Mouse (Mus musculus): Measurements from ENCODE around the gene Nol4l. TPM values are rescaled to one million over a fixed set of nuclear protein-coding genes. Genes with fewer than 3 reads are reported as not detected.

The Nol4l gene
- total RNA-seq, 2 experiments from 2014 or later = 0.94 to 1.0 TPM

DNA sequence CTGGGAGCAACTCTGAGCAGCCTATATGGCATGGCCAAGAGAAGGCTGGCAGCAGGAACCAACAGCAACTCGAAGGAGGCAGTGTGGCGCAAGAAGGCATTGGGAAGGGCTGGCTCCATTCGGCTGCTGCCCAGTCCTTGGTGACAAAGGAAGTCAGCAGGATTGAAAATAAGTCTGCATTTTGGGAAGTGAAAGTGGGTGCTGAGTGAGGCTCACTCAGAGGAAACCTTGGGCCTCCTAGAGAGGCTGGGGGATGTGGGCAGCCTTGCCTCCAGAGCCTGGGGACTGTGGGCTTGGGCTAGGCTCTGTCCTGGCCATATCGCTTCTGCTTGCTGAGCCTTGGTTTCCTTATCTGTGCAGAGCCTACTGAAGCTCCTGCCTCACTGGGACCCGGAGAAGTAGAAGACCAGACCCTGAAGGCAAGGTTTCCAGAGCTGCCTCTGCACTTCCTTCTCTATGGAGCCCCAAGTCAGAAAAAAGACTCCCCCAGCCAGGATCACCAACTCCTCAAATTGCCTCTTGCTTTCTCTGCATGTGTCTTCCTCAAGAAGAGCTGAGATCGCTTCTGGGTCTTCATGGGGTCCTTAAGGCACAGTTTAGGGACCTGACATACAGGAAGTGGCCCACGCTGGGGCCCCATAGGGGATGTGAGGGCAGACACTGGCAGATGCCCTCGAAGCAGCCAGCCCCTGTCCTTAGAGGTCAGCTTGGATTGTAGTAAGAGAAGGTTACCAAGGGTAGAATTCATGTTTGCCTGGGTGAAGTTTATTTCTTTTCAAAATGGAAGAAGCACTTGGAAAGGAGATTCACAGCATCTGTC lies 14.3 kb upstream of the Nol4l start:
- intact Hi-C loops (cut with DNase I) = no loop called here

DNA sequence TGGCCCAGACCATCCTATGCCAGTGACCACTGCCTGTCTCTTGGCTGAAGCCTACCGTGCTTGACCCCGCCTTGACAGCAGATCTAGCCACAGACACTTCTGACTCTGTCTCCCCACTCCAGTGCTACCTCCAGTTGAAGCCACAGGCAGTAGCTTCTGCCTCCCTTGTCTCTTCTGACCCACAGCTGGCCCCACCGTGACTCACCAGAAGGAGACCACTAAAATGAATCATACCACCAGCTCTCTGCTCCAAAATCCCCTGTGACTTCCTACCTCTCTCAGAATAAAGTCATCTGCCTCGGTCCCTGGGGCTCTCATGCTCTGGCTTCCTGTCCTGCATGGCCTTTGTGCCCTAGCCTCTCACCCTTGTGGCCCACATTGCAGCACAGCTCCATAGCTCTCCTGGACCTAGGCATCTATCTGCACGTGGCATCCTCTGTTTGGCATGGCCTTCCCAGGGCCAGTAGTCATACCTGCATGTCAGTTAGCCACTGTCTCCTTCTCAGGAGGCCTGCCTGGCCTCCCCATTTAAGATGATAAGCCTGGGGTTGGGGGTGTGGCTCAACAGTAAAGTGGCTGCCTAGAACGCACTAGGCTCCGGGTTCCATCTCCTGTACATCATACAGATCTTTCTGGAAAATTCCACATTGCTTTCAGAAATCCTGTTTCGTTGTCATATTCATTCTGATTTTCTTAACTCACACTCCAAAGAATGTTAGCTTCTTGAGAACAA lies 13.3 kb upstream of the Nol4l start:
- intact Hi-C loops (cut with DNase I) = no loop called here
- no peak for DNase-seq

More for the DNA sequence above, 14.3 kb upstream of the Nol4l start:
- DNase-seq = no peak

DNA sequence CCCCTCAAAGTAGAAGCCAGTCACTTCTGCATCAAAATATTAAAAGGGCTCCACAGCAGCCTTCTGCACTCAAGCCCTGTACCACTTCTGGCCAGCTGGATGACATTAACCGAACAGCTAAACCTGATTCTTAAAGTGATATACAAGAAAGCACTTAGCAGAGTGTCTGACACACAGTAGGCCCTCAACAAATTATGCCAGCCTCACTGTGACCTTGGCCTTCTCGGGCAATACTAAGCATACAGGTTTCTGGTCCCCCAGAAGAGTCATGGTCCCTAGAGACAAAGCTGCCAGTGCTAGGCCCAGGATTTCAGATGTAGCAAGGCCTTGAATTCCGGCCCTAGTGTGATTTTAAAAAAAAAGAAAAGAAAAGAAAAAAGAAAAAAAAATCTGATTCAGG lies 9.1 kb upstream of the Nol4l start:
- intact Hi-C loops (cut with DNase I) = no loop called here
- no peak for DNase-seq

DNA sequence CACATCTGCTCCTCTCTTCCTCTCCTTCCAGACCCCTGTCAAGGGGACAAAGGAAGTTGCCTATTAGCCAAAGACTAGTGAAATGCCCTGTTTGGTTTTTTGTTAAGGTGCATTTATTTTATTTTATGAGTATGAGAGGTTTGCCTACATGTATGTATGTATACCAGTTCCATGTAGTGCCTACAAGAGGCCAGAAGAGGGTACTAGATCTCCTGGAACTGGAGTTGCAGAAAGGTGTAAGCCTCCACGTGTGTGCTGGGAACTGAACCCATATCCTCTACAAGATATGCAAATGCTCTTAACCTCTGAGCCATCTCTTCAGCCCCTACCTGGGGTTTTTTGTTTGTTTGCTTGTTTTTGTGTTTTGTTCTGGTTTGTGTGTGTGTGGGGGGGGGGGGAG lies 4.2 kb upstream of the Nol4l start:
- intact Hi-C loops (cut with DNase I) = no loop called here
- DNase-seq = no peak

DNA sequence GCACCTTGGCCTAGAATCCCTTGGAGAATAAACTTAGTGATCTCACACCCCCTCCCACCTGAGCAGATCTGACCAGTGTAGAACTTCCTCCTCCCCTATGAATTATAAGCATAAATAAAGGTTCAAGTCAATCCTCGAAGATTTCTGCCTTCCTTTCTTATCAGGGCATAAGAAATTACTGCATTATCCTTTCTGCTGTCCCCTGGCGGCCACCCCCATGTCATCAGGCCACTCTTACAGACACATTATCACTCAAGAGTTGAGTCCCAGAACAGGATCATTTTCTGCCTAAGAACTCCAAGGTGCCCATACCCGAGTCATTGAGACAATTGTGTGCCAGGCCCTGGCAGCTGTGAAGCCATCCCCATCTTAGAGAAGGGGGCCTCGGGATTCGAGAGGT lies 1.2 kb upstream of the Nol4l start:
- intact Hi-C loops (cut with DNase I) = no loop called here

DNA sequence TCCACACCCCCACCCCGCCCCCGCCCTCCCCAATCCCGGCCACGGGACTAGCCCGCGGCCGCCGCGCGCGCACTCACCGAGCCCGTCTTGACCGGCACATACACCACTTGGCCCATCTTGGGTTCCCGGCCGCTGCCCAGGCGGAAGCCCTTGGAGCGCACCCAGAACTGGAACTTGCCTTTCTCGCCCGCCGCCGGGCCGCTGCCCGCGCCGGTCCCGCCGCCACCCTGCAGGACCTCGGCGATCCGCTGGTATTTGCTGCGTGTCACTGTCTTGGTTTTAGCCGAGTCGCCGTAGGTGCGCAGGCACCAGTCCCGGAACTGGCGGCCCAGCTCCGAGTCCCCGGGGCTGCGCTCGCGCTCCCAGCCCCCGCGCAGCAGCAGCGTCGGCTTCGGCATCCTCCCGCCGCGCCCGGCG lies 398 bp downstream of the Nol4l start:
- peak; percentile 49 to 53 for DNase-seq
- intact Hi-C loops (cut with DNase I) = loop anchor here (10.0 kb wide), 1 partner anchor 55 kb away; no protein-coding TSS in a partner anchor

More for the DNA sequence above, 1.2 kb upstream of the Nol4l start:
- DNase-seq = no peak

DNA sequence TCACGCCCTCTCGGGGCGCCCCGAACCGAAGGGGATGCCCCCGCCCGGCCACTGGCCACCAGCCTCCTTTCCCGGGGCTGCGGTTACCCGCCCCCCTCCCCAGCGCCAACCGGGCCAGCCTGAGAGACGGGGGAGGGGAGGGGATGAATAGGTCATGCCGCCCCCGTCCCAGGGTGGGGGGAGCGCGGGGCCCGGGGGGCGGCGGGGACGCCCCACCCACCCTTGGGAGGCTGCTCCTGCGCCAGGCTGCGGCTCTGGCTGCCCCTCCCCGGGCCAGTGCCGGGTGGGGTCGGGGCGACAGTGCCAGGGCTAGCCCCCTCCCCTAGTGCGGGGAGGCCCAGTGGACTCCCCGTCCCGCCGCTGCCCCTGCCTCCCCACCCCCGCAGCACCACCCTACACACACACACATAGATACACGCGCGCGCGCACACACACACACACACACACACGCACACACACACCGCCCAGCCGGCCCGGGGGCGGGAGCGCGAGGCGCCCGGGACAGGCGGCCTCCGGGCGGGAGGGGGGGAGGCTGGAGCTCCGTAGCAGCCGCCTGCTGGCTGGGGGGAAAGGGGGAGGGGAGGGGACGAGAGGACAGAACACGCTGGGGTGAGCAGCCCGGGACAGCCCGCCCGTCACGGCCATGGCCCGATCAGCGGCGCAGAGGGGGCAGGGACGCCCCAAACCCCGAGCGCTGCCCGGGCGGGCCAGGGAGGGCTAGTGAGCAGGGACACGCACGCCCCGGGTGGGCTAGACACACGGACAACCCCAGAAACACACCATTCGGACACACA lies 1.0 kb downstream of the Nol4l start:
- DNase-seq = peak in 1 of 2 experiments; percentile 31
- intact Hi-C loops (cut with DNase I) = loop anchor here (10.0 kb wide), 1 partner anchor 56 kb away; no protein-coding TSS in a partner anchor

DNA sequence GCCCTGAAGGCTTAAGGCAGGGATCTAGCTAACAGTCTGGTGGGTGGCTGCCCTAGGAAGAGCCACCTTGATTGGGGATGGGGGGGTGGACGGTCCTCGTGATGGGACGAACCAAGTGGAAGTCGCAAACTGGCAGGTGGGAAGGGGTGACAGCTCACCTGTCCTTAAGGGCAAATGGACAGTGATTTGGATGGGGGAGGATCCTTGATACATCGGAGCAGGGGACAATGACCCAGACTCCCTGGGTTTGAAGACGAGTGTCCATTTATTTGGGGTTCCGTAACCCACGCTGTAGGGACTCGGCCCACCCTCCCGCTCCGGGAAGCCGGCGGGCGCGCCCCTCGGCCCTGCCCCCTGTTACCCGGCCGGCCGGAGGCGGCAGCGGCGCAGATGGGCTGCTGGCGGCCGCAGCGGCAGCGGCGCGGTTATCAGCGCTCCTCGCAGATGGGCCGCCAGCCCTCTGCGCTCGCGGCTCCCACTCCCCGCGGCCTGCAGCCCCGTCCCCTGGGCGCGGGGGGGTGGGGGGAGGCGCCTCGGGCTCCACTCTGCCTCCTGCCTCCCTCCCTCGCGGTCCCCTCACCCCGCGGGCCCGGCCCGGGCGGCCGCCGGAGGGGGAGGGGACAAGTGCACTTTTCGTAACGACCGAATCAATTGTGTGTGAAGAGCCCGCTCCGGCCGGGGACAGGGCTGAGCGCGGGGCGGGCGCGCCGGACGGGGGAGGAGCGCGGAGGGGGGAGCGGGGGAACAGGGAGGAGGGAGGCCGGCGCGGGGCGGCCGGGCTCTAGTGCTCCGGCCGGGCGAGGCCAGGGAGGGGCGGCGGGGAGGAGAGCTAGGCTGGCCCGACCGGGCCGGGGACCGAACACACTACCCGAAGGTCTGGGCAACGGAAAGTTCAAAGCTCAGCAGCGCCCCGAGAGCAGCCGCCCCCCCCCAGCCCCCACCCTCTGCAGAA lies 1.9 kb downstream of the Nol4l start:
- DNase-seq = no peak
- intact Hi-C loops (cut with DNase I) = loop anchor here (10.0 kb wide), 1 partner anchor 57 kb away; no protein-coding TSS in a partner anchor

DNA sequence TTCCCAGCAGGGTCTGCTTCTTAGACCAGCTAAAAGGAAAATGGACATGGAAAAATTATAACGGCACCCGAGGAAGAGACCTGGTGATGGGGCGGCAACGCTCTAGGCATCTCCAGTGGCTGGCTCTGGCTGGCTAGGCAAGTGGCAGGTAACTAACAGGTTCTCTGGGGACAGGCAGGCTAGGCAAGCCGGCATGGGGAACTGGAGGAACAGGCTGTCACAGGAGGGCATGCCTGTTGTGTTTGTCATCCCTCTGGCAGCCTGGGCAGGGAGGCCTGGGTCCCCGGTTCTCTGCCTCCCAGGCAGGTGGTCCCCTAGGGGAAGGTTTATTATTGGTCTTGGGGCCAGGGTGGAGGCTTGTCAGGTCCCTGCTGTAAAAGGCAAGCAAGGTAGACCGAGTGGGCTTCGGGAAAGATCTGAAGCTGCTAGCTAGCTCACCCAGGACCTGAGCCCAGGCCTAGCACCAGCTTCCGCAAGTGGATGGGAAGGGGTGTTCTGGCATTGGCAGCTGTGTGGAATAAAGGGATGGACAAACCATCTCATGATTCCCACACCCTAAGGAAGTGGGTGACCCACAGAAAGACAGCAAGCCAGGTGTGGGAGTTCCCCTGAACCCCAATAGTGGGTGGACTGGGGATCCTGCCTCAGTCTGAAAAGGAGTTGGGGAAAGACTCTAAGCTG lies 2.8 kb downstream of the Nol4l start:
- intact Hi-C loops (cut with DNase I) = loop anchor here (10.0 kb wide), 1 partner anchor 58 kb away; no protein-coding TSS in a partner anchor
- DNase-seq = no peak

DNA sequence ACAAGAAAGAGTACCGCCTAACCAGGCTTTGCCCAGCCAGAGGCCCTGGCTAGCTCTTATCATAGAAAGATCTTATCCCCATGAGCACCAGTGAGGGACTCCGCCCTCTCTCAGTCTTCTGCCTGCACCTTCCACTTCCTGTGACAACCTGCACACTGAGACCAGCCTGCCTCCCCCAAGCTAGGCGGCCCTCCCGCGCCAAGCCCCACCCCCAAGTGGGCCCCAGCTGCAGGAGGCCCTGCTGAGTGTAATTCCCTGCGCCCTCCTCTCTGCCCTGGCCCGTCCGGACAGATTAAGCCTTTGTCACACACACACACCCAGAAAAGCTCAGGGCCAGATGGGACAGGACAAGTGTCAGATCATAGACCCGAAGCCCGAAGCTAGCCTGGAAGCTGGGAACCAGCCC lies 3.9 kb downstream of the Nol4l start:
- no peak for DNase-seq
- intact Hi-C loops (cut with DNase I) = loop anchor here (10.0 kb wide), 1 partner anchor 59 kb away; no protein-coding TSS in a partner anchor

DNA sequence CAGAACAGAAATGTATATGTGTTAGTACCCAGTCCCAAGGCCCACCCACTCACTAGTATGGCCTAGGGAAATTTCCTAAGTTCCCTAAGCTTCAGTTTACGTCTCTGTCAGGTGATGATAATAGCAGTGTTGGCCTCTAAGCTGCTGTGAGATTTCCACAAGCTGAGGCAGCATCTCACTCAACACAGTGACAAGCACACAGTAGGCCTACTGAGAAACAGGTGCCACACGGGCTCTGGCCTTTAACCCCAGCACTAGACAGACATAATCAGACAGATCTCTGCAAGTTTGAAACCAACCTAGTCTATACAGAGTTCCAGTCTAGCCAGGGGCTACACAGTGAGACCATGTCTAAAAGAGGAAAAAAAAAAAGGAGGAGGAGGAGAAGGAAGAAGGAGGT lies 5.0 kb downstream of the Nol4l start:
- intact Hi-C loops (cut with DNase I) = loop anchor here (10.0 kb wide), 1 partner anchor 60 kb away; no protein-coding TSS in a partner anchor
- DNase-seq = no peak

DNA sequence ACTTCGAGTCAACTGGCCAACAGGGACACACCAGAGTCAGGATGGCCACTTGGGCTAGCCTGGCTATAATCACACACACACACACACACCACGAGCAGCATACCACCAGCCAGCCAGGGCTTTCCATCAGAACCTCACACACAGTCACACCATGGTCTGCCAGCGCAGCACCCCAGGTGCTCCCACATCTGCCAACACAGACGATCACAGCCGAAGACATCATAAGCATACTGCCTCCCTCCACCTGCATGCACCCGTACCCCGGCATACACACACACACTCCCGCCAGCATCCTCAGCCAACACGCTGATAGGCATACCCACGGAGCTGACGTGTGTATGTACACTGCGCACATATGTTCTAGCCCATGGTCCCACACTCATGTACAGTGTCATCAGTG lies 6.1 kb downstream of the Nol4l start:
- intact Hi-C loops (cut with DNase I) = loop anchor here (10.0 kb wide), 1 partner anchor 61 kb away; no protein-coding TSS in a partner anchor
- DNase-seq = no peak

DNA sequence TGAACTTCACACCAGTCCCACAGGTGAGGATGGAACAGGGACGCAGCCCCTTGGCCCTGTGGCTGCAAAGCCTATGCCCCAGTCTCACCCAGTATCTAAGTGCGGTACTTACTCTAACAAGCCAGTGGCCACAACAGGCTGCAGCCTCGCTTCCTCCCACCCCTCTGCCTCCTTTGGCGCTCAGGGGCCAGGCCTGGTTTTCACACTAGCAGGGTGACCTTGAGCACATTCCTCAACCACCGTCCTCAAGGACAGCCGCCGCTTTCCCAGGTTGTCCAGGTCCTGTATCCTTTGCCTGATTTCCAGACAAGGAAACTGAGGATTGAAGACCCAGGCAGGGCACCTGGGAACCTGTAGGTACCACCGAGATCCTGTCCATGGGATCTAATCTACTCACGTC lies 6.6 kb downstream of the Nol4l start:
- no peak for DNase-seq
- intact Hi-C loops (cut with DNase I) = loop anchor here (10.0 kb wide), 1 partner anchor 62 kb away; no protein-coding TSS in a partner anchor

DNA sequence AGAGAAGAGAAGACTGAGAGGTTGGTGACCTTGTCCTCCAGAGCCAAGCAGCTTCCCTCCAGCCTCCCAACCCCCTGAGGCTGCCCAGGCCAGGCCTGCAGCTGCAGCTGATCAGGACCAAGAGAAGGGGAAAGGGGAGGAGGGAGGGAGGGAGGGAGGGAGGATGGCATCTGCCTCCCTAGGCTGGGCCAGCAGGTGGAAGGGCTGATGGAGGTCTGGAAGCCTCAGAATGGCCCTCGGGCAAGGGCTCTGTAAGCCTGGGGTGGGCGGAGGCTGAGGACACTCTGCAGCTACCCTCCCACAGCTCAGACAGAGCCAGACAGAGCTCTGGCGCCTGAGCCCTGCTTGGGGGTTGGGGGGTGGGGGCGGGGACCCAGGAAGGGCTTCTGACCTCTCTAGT lies 7.5 kb downstream of the Nol4l start:
- intact Hi-C loops (cut with DNase I) = loop anchor here (10.0 kb wide), 1 partner anchor 63 kb away; no protein-coding TSS in a partner anchor
- DNase-seq = no peak

DNA sequence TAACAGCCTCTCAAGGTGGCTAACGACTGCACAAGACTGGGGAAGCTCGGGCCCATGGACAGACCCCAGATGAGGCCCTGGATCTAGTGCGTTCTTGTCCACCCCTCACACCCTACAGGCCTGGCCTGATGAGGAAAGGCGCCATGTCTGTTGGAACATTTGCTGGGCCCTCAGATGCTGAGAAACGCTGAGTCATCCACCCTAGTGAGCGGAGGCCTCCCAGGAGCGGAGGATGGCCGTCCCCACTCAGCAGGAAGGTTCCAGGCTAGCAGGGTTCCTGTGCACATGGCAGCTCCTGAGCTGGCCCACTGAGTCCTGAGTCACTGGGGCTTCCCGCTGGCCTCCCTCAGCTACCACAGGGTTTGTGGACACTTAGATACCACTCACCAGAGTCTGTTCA lies 9.7 kb downstream of the Nol4l start:
- intact Hi-C loops (cut with DNase I) = loop anchor here (10.0 kb wide), 1 partner anchor 65 kb away; no protein-coding TSS in a partner anchor
- DNase-seq = no peak

DNA sequence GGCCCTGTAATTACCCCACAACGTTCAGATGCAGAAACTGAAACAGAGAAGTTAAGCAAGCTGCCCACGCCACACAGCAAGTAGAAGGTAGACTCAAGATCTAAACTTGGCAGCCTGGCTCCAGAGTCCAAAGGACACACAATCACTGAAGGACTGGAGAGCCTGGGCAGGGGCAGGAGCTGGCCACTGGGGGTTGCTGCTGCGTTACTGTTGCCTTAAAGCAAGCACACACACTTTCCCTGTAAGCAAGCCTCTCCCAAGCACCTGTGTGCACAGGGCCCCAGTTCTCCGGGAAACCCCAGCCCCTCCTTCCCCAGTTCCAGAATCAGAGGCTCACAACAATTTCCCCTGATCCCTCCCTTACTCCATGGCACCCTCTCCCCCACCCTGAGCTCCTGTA lies 12.8 kb downstream of the Nol4l start:
- no peak for DNase-seq
- intact Hi-C loops (cut with DNase I) = no loop called here

DNA sequence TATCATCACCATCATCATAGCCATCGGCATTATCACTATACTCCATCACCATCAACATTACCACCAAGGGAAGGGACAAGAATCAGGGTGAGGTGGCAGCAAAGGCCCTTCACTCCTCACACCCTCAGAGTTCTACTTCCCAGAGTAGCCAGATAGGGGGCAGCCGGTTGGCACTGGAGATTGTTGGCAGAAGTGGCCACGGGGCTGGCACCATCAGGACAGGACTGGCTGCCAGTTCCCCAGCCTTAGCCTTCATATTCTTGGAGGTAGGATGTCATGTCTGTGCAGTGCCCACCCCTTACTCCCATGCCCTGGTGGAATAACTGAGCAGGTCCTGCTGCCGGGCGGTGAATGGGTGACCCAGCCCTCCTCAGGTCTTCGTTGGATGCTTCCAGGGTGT lies 14.2 kb downstream of the Nol4l start:
- intact Hi-C loops (cut with DNase I) = no loop called here
- DNase-seq = no peak

DNA sequence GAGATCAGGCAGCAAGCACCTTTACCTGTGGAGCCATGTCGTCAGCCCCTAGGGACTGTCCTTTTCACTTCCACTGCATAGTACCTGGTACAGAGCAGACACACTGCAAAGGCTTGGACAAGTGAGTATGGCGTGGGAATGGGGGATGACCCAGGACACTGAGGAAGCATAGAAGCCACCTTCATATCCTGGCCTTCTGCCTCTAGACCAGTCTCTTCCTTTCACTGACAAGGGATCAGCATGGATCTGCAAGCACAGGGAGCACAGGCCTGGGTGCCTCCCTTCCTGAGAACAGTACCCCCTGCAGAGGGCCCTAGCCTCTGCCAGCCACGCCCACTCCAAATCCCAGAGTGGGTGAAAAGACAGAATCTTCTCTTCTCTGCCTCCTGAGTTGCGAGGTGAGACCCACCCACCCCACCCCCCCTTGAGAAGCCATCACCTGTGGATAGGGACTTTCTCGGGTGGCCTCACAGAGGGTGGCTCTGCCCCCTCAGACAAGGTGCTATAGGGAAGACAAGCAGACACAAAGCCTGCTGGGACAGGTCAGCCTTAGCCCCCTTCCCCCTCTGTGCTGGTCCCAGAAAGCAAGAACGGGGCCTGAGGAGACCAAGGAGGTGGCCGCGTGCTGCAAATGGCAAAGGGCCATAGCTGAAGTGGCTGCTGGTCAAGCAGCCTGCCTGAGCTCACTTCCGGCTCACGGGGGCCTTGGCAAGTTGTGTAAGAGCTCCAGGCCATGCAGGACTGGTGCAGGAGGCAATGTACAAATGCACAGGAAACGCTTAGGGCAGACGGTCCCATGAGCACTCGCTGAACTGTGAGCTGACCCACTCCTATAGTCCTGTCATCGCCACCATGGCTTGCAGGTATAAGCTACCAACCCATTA lies 15.0 kb downstream of the Nol4l start:
- intact Hi-C loops (cut with DNase I) = no loop called here
- no peak for DNase-seq
